Mouse (Mus musculus) CH12.LX (cell line): Measurements from ENCODE around the gene Snrpd3. TPM values are rescaled to one million over a fixed set of nuclear protein-coding genes. Genes with fewer than 3 reads are reported as not detected.

ENCODE experiments used
- DNase-seq: peaks from one replicate; pipeline ENCODE4 v3.0.0-alpha.2; 2013; ENCODE audit errors: extremely low read depth
- H3K27ac ChIP-seq: 2 replicates; pipeline ENCODE4 v1.5.1; 2012; ENCODE audit warnings: low read depth, mild to moderate bottlenecking, control low read depth, moderate library complexity; ENCODE audit not compliant: insufficient read depth
- H3K27me3 ChIP-seq: replicated peaks from 2 replicates; pipeline ENCODE3; 2012; ENCODE audit warnings: inconsistent platforms
- H3K36me3 ChIP-seq, 2 experiments: replicated peaks in 1 of 2; 2 replicates each; pipeline versions ENCODE3 to v1.6.1; 2012; ENCODE audit warnings: inconsistent platforms in 1 of 2, low read length in 1 of 2, mild to moderate bottlenecking in 1 of 2, mixed read lengths in 1 of 2, moderate library complexity in 1 of 2; ENCODE audit not compliant: control insufficient read depth in 1 of 2, insufficient read depth in 1 of 2
- H3K4me1 ChIP-seq, 2 experiments: 2 replicates each; pipeline ENCODE4 v1.6.1; 2012; ENCODE audit warnings: inconsistent platforms in 1 of 2, moderate library complexity in 1 of 2; ENCODE audit not compliant: insufficient read depth in 2 of 2, control insufficient read depth in 1 of 2
- H3K4me2 ChIP-seq: 2 replicates; pipeline ENCODE4 v1.6.1; 2012; ENCODE audit warnings: low read depth, mild to moderate bottlenecking, control low read depth; ENCODE audit not compliant: poor library complexity, insufficient read depth, severe bottlenecking
- H3K4me3 ChIP-seq, 3 experiments: fragments of 150-350 bp in 1 of 3; sonication (generic) in 1 of 3; replicated peaks in 1 of 3; 2 replicates each; pipeline versions ENCODE3 to v1.5.1; 2011 to 2012; ENCODE audit warnings: low read depth in 2 of 3, low read length in 2 of 3, mild to moderate bottlenecking in 2 of 3, moderate library complexity in 2 of 3, control low read depth in 1 of 3, improper control_type of control experiment in 1 of 3, inconsistent platforms in 1 of 3, mixed read lengths in 1 of 3; ENCODE audit not compliant: poor library complexity in 1 of 3
- H3K79me2 ChIP-seq: replicated peaks from 2 replicates; pipeline ENCODE4 v1.6.1; 2012; ENCODE audit warnings: mild to moderate bottlenecking, moderate library complexity; ENCODE audit not compliant: control insufficient read depth, poor library complexity, insufficient read depth, severe bottlenecking; ENCODE audit errors: extremely low read depth
- H3K9ac ChIP-seq: 2 replicates; pipeline ENCODE4 v1.6.1; 2012; ENCODE audit warnings: low read depth, mild to moderate bottlenecking, control low read depth, moderate library complexity; ENCODE audit not compliant: insufficient read depth
- H3K9me3 ChIP-seq: replicated peaks from 2 replicates; pipeline ENCODE3; 2012; ENCODE audit warnings: low read length, inconsistent platforms, mixed read lengths
- BHLHE40 ChIP-seq: IDR thresholded peaks from 2 replicates; pipeline ENCODE4 v1.6.1; 2011; ENCODE audit warnings: mild to moderate bottlenecking, low read depth, low read length, improper control_type of control experiment
- CHD2 ChIP-seq: IDR thresholded peaks from 2 replicates; pipeline ENCODE4 v1.6.1; 2011; ENCODE audit warnings: low read length, improper control_type of control experiment
- CTCF ChIP-seq, 2 experiments: IDR thresholded peaks in 1 of 2; conservative IDR thresholded peaks in 1 of 2; 2 replicates each; pipeline ENCODE4 v1.5.1; 2011 to 2012; ENCODE audit warnings: low read depth in 2 of 2, low read length in 2 of 2, improper control_type of control experiment in 1 of 2, inconsistent platforms in 1 of 2, mild to moderate bottlenecking in 1 of 2, moderate library complexity in 1 of 2
- E2F4 ChIP-seq: IDR thresholded peaks from 2 replicates; pipeline ENCODE4 v1.6.1; 2011; ENCODE audit warnings: low read depth, low read length, improper control_type of control experiment; ENCODE audit not compliant: insufficient replicate concordance
- ELF1 ChIP-seq: IDR thresholded peaks from 2 replicates; pipeline ENCODE4 v1.6.1; 2014; ENCODE audit warnings: low read depth, mild to moderate bottlenecking, inconsistent platforms, low read length, improper control_type of control experiment
- EP300 ChIP-seq: IDR thresholded peaks from 2 replicates; pipeline ENCODE4 v1.6.1; 2011; ENCODE audit warnings: low read length, improper control_type of control experiment
- ETS1 ChIP-seq: conservative IDR thresholded peaks from 2 replicates; pipeline ENCODE4 v1.6.1; 2012; ENCODE audit warnings: low read depth, mild to moderate bottlenecking, inconsistent platforms, low read length, improper control_type of control experiment, moderate library complexity
- HCFC1 ChIP-seq: IDR thresholded peaks from 2 replicates; pipeline ENCODE4 v1.6.1; 2012; ENCODE audit warnings: low read depth, mild to moderate bottlenecking, inconsistent platforms, low read length, improper control_type of control experiment
- JUN ChIP-seq: IDR thresholded peaks from 2 replicates; pipeline ENCODE4 v1.6.1; 2011; ENCODE audit warnings: low read depth, mild to moderate bottlenecking, low read length, improper control_type of control experiment, moderate library complexity; ENCODE audit not compliant: insufficient read depth
- JUND ChIP-seq: conservative IDR thresholded peaks from 2 replicates; pipeline ENCODE4 v1.6.1; 2011; ENCODE audit warnings: low read depth, low read length, improper control_type of control experiment
- KAT2A ChIP-seq: IDR thresholded peaks from 2 replicates; pipeline ENCODE4 v1.6.1; 2012; ENCODE audit warnings: low read length, improper control_type of control experiment, inconsistent platforms; ENCODE audit not compliant: insufficient replicate concordance
- MAFK ChIP-seq: IDR thresholded peaks from 2 replicates; pipeline ENCODE4 v1.6.1; 2011; ENCODE audit warnings: low read length, improper control_type of control experiment; ENCODE audit not compliant: insufficient replicate concordance
- MAX ChIP-seq: IDR thresholded peaks from 2 replicates; pipeline ENCODE4 v1.6.1; 2011; ENCODE audit warnings: low read length, improper control_type of control experiment
- MAZ ChIP-seq: IDR thresholded peaks from 2 replicates; pipeline ENCODE4 v1.6.1; 2012; ENCODE audit warnings: low read depth, mild to moderate bottlenecking, inconsistent platforms, low read length, improper control_type of control experiment, moderate library complexity
- MYC ChIP-seq: IDR thresholded peaks from 2 replicates; pipeline ENCODE4 v1.6.1; 2011; ENCODE audit warnings: low read depth, mild to moderate bottlenecking, improper control_type of control experiment, low read length
- NELFE ChIP-seq: IDR thresholded peaks from 2 replicates; pipeline ENCODE4 v1.6.1; 2011; ENCODE audit warnings: low read depth, low read length, improper control_type of control experiment
- NRF1 ChIP-seq: IDR thresholded peaks from 2 replicates; pipeline ENCODE4 v1.6.1; 2014; ENCODE audit warnings: low read depth, mild to moderate bottlenecking, inconsistent platforms, low read length, improper control_type of control experiment, moderate library complexity
- POLR2A ChIP-seq: IDR thresholded peaks from 2 replicates; pipeline ENCODE4 v1.6.1; 2011; ENCODE audit warnings: low read depth, mild to moderate bottlenecking, improper control_type of control experiment, low read length
- POLR2AphosphoS2 ChIP-seq: IDR thresholded peaks from 2 replicates; pipeline ENCODE4 v1.6.1; 2011; ENCODE audit warnings: low read depth, low read length, improper control_type of control experiment
- RAD21 ChIP-seq: IDR thresholded peaks from 2 replicates; pipeline ENCODE4 v1.6.1; 2011; ENCODE audit warnings: low read depth, mild to moderate bottlenecking, low read length, improper control_type of control experiment, moderate library complexity
- RCOR1 ChIP-seq: conservative IDR thresholded peaks from 2 replicates; pipeline ENCODE4 v1.6.1; 2012; ENCODE audit warnings: low read depth, mild to moderate bottlenecking, inconsistent platforms, low read length, improper control_type of control experiment
- SMC3 ChIP-seq: IDR thresholded peaks from 2 replicates; pipeline ENCODE4 v1.6.1; 2011; ENCODE audit warnings: low read depth, low read length, improper control_type of control experiment
- TBP ChIP-seq: conservative IDR thresholded peaks from 2 replicates; pipeline ENCODE4 v1.6.1; 2011; ENCODE audit warnings: low read depth, low read length, improper control_type of control experiment
- TCF12 ChIP-seq: IDR thresholded peaks from 2 replicates; pipeline ENCODE4 v1.6.1; 2014; ENCODE audit warnings: low read depth, mild to moderate bottlenecking, inconsistent platforms, low read length, improper control_type of control experiment
- USF1 ChIP-seq: IDR thresholded peaks from 2 replicates; pipeline ENCODE4 v1.6.1; 2014; ENCODE audit warnings: low read depth, mild to moderate bottlenecking, inconsistent platforms, low read length, improper control_type of control experiment
- ZC3H11A ChIP-seq: IDR thresholded peaks from 2 replicates; pipeline ENCODE4 v1.6.1; 2012; ENCODE audit warnings: low read depth, mild to moderate bottlenecking, inconsistent platforms, low read length, improper control_type of control experiment
- ZKSCAN1 ChIP-seq: IDR thresholded peaks from 2 replicates; pipeline ENCODE4 v1.6.1; 2012; ENCODE audit warnings: low read depth, inconsistent platforms, low read length, improper control_type of control experiment, borderline replicate concordance
- ZMIZ1 ChIP-seq: IDR thresholded peaks from 2 replicates; pipeline ENCODE4 v1.6.1; 2012; ENCODE audit warnings: low read depth, mild to moderate bottlenecking, inconsistent platforms, low read length, improper control_type of control experiment
- ZNF384 ChIP-seq: IDR thresholded peaks from 2 replicates; pipeline ENCODE4 v1.6.1; 2012; ENCODE audit warnings: low read depth, low read length, improper control_type of control experiment, inconsistent platforms
- dilution Hi-C: fragments of 300-500 bp; cut with MboI; formaldehyde crosslinking; loops from 2 replicates; pipeline ENCODE4 v1.14.3; 2020; ENCODE audit warnings: low sequenced_read_pairs; ENCODE audit not compliant: extremely low pct_unique_long_range_greater_than_20kb, extremely low pct_ligation_motif_present
- in situ Hi-C: fragments of 300-500 bp; cut with MboI; formaldehyde crosslinking; loops from 3 replicates; pipeline ENCODE4 v1.14.3; 2019; ENCODE audit warnings: low sequenced_read_pairs, low pct_ligation_motif_present, low pct_unique_long_range_greater_than_20kb, mixed read lengths
- polyA plus RNA-seq: library from polyadenylated mRNA; unstranded; fragments of >175 nt; gene quantifications from 2 replicates; pipeline ENCODE4 v1.2.1, GENCODE M21; 2012; ENCODE audit warnings: low read depth; ENCODE audit not compliant: insufficient read length
- total RNA-seq, 2 experiments: library from RNA; depleted of rRNA; stranded (reverse); fragments of 300-350 nt in 1 of 2; fragments of >200 nt in 1 of 2; gene quantifications; 2 replicates each; pipeline ENCODE4 v1.2.3; 2012 to 2014

Snrpd3 gene
- total and polyA plus RNA-seq, 3 experiments, result 57.8 to 554 (median 101) TPM

DNA sequence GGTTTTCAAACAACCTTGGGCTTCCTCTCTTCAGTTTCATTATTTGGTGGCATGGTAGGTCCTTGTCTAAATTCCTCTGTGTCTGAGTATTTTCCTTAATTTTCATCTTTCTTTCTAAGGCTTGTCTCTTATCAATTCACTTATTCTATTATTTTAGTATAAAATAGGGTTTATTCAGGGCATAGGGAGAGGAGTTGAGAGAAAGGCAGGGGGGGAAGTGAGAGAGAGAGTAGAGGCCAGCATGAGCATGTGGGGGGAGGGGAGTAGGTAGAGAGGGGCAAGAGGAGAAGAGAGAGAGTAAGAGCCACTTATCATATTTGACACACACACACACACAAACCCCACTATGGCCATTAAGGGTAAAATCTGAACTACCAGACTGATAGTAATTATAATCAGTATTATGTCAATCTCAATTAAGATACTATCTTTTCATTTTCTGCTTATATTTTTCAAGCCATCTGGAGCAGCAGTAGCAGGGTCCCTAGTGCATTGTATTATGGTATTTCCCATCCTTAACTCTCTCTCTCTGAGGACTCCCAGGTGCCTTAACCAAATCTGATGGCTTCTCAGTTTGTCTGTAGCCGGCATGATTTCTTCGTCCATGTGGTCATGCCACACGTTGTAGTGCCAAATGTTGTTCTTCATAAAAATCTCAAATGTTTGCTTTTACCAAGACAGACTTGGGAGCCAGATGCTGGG lies 26.0 kb upstream of the Snrpd3 start (continued):
- TF ChIP-seq MYC (peak; percentile 60), ZMIZ1 (no peak), NRF1 (0 out of 2 replicates have a peak, but pooled peaks have one; percentile 11), ZKSCAN1 (no peak), NELFE (no peak), MAFK (no peak), KAT2A (no peak), TBP (no peak), CTCF (conservative IDR thresholded peaks at IDR 0.05 in 1 of 2, IDR thresholded peaks at IDR 0.05 in 1 of 2; ENCODE audit: low read depth in 2 of 2, low read length in 2 of 2) (no peak), MAX (peak; percentile 68; the same call in 1 of the 2 replicates), ZNF384 (no peak), ZC3H11A (no peak), E2F4 (no peak), JUN (no peak)

GRCm38 (mm10) chr10:75491936-75492262 lies 25.5 kb upstream of the Snrpd3 start:
- Histone ChIP-seq H3K79me2 (no peaks in the 10 kb centered on the region), H3K4me1 (peaks cover 14 to 53% of the 10 kb centered on the region in 2 experiments; a peak in 3 of 4 replicates), H3K36me3 (no peaks in the 10 kb centered on the region), H3K27ac (no peak overlapping the region), H3K4me3 (no peak overlapping the region), H3K9ac (peak overlapping the region; percentile 71), H3K4me2 (peak overlapping the region; percentile 84), H3K27me3 (no peaks in the 10 kb centered on the region), H3K9me3 (no peaks in the 10 kb centered on the region)
- dilution Hi-C loops (no loop called here), in situ Hi-C loops (no loop called here)
- no peak for TF ChIP-seq ZMIZ1
- TF ChIP-seq CTCF (conservative IDR thresholded peaks at IDR 0.05 in 1 of 2, IDR thresholded peaks at IDR 0.05 in 1 of 2; ENCODE audit: low read depth in 2 of 2, low read length in 2 of 2), result no peak
- peak; percentile 50 for TF ChIP-seq HCFC1
- no peak; the same call in 1 of the 2 replicates for TF ChIP-seq MAX
- TF ChIP-seq TBP, result no peak
- 0 out of 2 replicates have a peak, but pooled peaks have one; percentile 31 for TF ChIP-seq ETS1
- TF ChIP-seq ZKSCAN1, result no peak
- TF ChIP-seq SMC3, result no peak
- TF ChIP-seq ZNF384, result peak; percentile 95
- TF ChIP-seq RAD21, result no peak
- TF ChIP-seq USF1, result no peak
- TF ChIP-seq ELF1, result peak; percentile 52; the same call in 1 of the 2 replicates
- TF ChIP-seq BHLHE40, result peak; percentile 46
- no peak for TF ChIP-seq RCOR1
- no peak for TF ChIP-seq ZC3H11A
- TF ChIP-seq MAZ, result no peak
- 0 out of 2 replicates have a peak, but pooled peaks have one; percentile 6 for TF ChIP-seq JUND
- no peak for TF ChIP-seq POLR2A
- no peak for TF ChIP-seq CHD2
- TF ChIP-seq TCF12, result 0 out of 2 replicates have a peak, but pooled peaks have one; percentile 2
- TF ChIP-seq EP300, result peak; percentile 44; the same call in 1 of the 2 replicates
- no peak for TF ChIP-seq POLR2AphosphoS2
- peak; percentile 73 for DNase-seq
